ENCODE assay signal across 1 mouse cellular context in the genomic region with DNA sequence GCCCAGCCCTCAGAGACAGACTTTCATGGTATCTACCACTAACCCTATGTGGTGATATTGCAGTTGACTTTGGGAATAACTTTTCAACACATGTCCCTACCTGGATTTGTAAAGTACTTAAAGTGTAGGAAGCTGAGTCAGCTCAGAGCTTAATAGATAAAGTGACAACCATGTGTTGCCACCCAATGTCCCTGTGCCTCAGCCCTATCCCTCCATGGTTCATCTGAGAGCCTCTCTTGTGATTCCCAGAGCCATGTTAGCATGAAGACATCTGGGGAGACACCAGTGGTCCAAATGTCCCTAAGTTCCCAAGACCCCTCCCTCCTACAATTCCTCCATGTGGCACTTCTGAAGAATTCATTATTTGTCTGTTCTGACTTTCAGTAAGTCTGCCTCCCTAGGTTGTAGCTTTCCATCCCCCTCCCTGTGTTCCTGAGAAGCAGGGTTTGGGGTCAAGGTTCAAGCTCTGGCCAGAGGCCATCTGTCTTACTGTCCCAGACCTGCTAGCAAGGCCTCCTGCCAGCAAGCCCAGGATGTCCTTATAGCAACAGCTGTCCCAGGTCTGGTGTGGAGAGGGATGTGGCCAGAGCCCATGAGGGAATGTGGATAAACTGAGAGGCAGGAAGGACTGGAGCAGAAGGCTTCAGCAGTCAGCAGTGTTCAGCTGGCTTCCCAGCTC.
TF ChIP-seq lines count a peak whose summit lies in the region.

No protein-coding gene starts in this region.

TF ChIP-seq in MEL, 35 proteins besides CTCF, POLR2A, EP300 and RAD21 (continued from another document):
- TF ChIP-seq MYC (IDR thresholded peaks at IDR 0.05; ENCODE audit: low read depth, low read length), result peak; percentile 51; the same call in 1 of the 2 replicates
- TF ChIP-seq ZMIZ1 (IDR thresholded peaks at IDR 0.05; ENCODE audit: low read depth, low read length), result no peak
- no peak for TF ChIP-seq TBP (IDR thresholded peaks at IDR 0.05; ENCODE audit: low read depth, low read length)
- TF ChIP-seq E2F4 (IDR thresholded peaks at IDR 0.05; ENCODE audit: borderline replicate concordance, low read depth, low read length), result no peak
- TF ChIP-seq ETS1 (IDR thresholded peaks at IDR 0.05; ENCODE audit: low read depth, low read length), result no peak
- TF ChIP-seq KAT2A (conservative IDR thresholded peaks at IDR 0.05; ENCODE audit: low read depth, low read length), result no peak
- TF ChIP-seq RCOR1 (IDR thresholded peaks at IDR 0.05; ENCODE audit: low read depth, low read length), result no peak
- no peak for TF ChIP-seq NRF1 (IDR thresholded peaks at IDR 0.05; ENCODE audit: insufficient read depth, low read depth, low read length, poor library complexity, severe bottlenecking)
- TF ChIP-seq USF2 (IDR thresholded peaks at IDR 0.05; ENCODE audit: borderline replicate concordance in 1 of 2, insufficient read depth in 1 of 2, low read depth in 1 of 2, low read length in 2 of 2), result no peak
- TF ChIP-seq USF1 (IDR thresholded peaks at IDR 0.05; ENCODE audit: low read depth, low read length), result 0 out of 2 replicates have a peak, but pooled peaks have one; percentile 1
TF ChIP-seq in MEL: peak in this region for 3.
